Mouse (Mus musculus) heart, postnatal 36 days (tissue): ENCODE measurements at regions not wholly inside any gene's neighbourhood (a gene's known extent, or its start where the extent isn't known, plus 50 kb on each side); places are given as distances from the start of the nearest gene placed in this dataset.

Experiments
- DNase-seq, 2 experiments: peaks; one replicate each; pipeline ENCODE4 v3.0.0; 2021 to 2022
- intact Hi-C: fragments of 180-260 bp; cut with DNase I; formaldehyde crosslinking; loops from one replicate; pipeline ENCODE4 v1.15.1; 2025

DNA sequence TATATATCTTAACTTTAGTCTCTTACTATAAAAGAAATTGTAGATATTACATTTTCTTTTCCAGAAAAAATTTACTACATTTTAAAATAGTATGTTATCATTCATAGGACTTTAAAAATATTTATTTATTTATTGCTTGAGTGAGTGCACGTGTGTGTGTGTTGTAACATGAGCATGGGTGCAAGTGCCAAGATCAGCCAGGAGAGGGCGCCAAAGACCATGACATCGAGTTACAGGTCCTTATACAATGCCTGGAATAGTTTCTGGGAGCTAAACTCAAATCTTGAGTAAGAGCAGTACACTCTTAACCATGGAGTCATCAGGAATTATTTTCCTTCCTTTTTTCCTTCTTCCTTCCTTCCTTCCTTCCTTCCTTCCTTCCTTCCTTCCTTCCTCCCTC is 185.4 kb upstream of the Mageb4 start:
- DNase-seq = peak in 1 of 2 experiments; percentile 1
- intact Hi-C loops = no loop called here
